Mouse (Mus musculus) midbrain, embryonic 12.5 days (tissue): ENCODE results near the gene Cyp2w1. TPM values are rescaled to one million over a fixed set of nuclear protein-coding genes. Genes with fewer than 3 reads are reported as not detected.

Experiments used
- ATAC-seq: fragments of 200-750 bp; cut with Nextera tagmentation; 2 replicates; pipeline ENCODE4 v1.8.0; 2017; ENCODE audit warnings: low read depth, moderate TSS enrichment, moderate library complexity; ENCODE audit not compliant: low FRiP score
- H3K27ac ChIP-seq: fragments of 300-500 bp; sonication (generic); replicated peaks from 2 replicates; pipeline ENCODE4 v1.5.1; 2016; ENCODE audit warnings: mild to moderate bottlenecking
- H3K27me3 ChIP-seq: fragments of 300-500 bp; sonication (generic); 2 replicates; pipeline ENCODE4 v1.6.1; 2016; ENCODE audit warnings: mild to moderate bottlenecking
- H3K36me3 ChIP-seq: fragments of 300-500 bp; sonication (generic); 2 replicates; pipeline ENCODE4 v1.6.1; 2016
- H3K4me1 ChIP-seq: fragments of 300-500 bp; sonication (generic); 2 replicates; pipeline ENCODE4 v1.6.1; 2016
- H3K4me2 ChIP-seq: fragments of 300-500 bp; sonication (generic); replicated peaks from 2 replicates; pipeline ENCODE4 v1.6.1; 2016; ENCODE audit warnings: mild to moderate bottlenecking, moderate library complexity
- H3K4me3 ChIP-seq: fragments of 300-500 bp; sonication (generic); 2 replicates; pipeline ENCODE4 v1.5.1; 2016; ENCODE audit warnings: mild to moderate bottlenecking
- H3K9ac ChIP-seq: fragments of 300-500 bp; sonication (generic); replicated peaks from 2 replicates; pipeline ENCODE4 v1.6.1; 2016; ENCODE audit warnings: mild to moderate bottlenecking, moderate library complexity
- H3K9me3 ChIP-seq: fragments of 300-500 bp; sonication (generic); 2 replicates; pipeline ENCODE4 v1.6.1; 2016; ENCODE audit warnings: mild to moderate bottlenecking
- WGBS: fragments of 180-500 bp; shearing (Covaris S2); methylation state at CpG from one replicate; pipeline ENCODE4 v1.1.7; 2016; 5-methylcytosine and 5-hydroxymethylcytosine counted together
- polyA plus RNA-seq: library from polyadenylated mRNA; unstranded; fragments of >200 nt; fragmentation: Nextera tagmentation; extraction: Ambion mirVana; gene quantifications from 2 replicates; pipeline ENCODE4 v1.2.1, GENCODE M21; 2016

The Cyp2w1 gene
- polyA plus RNA-seq, 1 experiment from 2014 or later: 0.20 TPM

DNA sequence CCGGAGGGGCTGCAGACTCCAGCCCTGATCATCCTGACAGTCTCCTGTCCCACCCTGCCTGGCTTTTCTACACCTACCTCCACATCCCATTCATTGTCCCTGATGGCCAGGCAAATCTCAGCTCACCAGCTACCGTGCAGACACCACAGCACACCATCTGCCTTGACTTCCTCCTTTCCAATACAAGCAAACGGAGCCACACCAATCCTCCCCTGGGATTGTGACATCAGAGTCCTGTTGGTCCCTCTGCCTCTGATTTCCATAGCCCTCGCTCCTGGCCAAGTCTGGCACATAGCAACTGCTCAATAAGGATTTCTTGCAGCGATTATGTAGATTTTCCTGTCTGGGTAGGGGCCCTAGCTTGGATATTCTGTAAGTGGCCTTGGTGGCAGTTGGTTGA is 1.3 kb upstream of the Cyp2w1 start, which contains the start of gene Cox19:
Gene Cox19, minus strand, starts transcription at position 285 of the 400 bp plus-strand sequence.
- H3K4me2 ChIP-seq: no peak within 1 kb of the TSS
- 60% methylated on average over 5 of the region's 5 CpGs for WGBS
- H3K27ac ChIP-seq: no peak within 1 kb of the TSS
- ATAC-seq: no peak
- no peaks in the 10 kb centered on the region for H3K9me3 ChIP-seq
- no peak within 1 kb of the TSS for H3K9ac ChIP-seq
- H3K4me1 ChIP-seq: peaks cover 9% of the 10 kb centered on the region; the same call in 1 of the 2 replicates
- H3K27me3 ChIP-seq: peaks cover 21% of the 10 kb centered on the region; the same call in 1 of the 2 replicates
- no peaks in the 10 kb centered on the region for H3K36me3 ChIP-seq
- no peak within 1 kb of the TSS for H3K4me3 ChIP-seq

DNA sequence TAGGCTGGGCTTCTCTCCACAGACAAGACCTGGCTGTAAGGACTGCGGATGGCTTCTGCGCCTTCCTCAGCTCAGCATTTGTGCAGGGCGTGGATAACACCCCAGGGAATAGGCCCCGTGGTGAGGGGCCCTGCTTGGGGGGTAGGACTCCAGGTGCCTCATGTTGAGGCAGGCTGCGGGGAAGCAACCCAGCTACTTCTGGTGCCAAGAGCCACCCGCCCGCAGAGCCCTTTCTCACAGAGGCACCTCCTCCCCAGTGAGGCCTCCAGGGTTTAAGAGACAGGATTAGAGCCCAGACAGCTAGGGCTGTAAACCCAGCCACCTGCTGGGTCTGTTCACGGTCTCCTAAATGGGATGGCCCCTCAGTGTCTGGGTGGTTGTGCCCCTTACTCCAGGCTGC is 789 bp upstream of the Cyp2w1 start:
- no peak for ATAC-seq
- Histone ChIP-seq H3K4me1 (peaks cover 9% of the 10 kb centered on the region; the same call in 1 of the 2 replicates), H3K4me2 (no peak overlapping the region), H3K27me3 (peaks cover 16% of the 10 kb centered on the region; the same call in 1 of the 2 replicates), H3K36me3 (no peaks in the 10 kb centered on the region), H3K4me3 (no peak overlapping the region), H3K9me3 (no peaks in the 10 kb centered on the region), H3K9ac (no peak overlapping the region), H3K27ac (no peak overlapping the region)
- 33% methylated on average over 8 of the region's 8 CpGs for WGBS

DNA sequence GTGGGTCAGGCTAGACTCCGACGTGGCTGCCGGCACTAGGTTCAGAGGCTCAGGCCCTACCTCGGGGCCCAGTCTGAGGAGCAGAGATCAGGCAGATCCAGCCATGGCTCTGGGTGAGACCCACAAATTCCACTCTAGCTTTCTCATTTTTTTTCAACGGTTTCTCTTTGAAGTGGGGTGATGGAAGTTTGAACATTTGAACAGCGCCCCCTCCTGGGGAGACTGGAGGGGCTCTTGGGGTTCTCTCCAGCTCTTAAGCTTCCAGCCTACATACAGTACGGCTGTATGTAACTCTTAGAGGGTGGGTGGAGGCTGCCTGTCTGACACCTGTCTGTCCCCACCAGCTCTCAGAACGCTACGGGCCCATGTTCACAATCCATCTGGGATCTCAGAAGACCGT is 1.1 kb downstream of the Cyp2w1 start:
- H3K9ac ChIP-seq: no peak overlapping the region
- no peaks in the 10 kb centered on the region for H3K9me3 ChIP-seq
- H3K27ac ChIP-seq: no peak overlapping the region
- H3K4me2 ChIP-seq: no peak overlapping the region
- H3K4me1 ChIP-seq: peaks cover 9% of the 10 kb centered on the region; the same call in 1 of the 2 replicates
- H3K4me3 ChIP-seq: no peak overlapping the region
- H3K36me3 ChIP-seq: no peaks in the 10 kb centered on the region
- 65% methylated on average over 10 of the region's 10 CpGs for WGBS
- no peak for ATAC-seq
- H3K27me3 ChIP-seq: peaks cover 16% of the 10 kb centered on the region; the same call in 1 of the 2 replicates

DNA sequence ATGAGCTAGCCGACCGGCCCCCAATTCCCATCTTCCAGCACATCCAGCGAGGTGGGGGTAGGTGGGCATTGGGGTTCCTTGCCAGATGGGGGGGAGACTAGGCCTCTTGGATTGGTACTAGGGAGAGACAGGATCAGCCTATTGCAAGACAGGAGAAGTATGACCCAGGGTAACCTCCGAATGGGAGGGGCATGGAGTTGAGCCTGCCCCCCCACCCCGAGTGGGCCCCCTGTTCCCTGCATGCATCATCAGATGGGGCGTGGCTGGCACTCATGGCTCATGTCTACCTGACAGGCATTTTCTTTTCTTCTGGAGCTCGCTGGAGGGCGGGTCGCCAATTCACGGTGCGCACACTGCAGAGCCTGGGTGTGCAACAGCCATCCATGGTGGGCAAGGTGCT is 1.5 kb downstream of the Cyp2w1 start:
- no peak overlapping the region for H3K9ac ChIP-seq
- 83% methylated on average over 11 of the region's 11 CpGs for whole genome bisulfite sequencing
- H3K4me1 ChIP-seq: peaks cover 9% of the 10 kb centered on the region; the same call in 1 of the 2 replicates
- no peak overlapping the region for H3K4me3 ChIP-seq
- H3K27ac ChIP-seq: no peak overlapping the region
- H3K4me2 ChIP-seq: no peak overlapping the region
- peaks cover 16% of the 10 kb centered on the region; the same call in 1 of the 2 replicates for H3K27me3 ChIP-seq
- no peak for ATAC-seq
- no peaks in the 10 kb centered on the region for H3K36me3 ChIP-seq
- H3K9me3 ChIP-seq: no peaks in the 10 kb centered on the region

DNA sequence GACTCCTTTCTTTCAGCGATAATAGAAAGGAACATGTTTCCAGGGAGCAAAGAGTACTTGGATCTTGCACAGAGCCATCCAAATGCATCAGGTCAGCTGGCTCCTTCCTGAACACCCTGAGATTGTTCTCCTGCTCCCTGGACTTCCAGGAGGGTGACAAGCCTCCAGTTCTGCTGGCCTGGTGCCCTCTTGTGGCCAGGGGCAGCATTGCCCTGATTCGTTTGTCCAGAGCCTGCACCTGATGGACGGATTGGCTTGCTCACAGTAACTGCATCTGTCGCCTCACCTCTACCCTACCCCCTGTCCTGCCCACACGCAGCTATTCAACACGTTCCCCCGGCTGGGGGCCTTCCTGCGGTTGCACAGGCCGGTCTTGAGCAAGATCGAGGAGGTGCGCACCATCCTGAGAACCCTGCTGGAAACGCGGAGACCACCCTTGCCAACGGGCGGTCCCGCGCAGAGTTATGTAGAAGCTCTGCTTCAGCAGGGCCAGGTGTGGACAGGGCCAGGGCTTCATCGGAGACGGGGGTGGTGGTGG is 2.9 kb downstream of the Cyp2w1 start:
- no peak for ATAC-seq
- Histone ChIP-seq H3K4me3 (no peak overlapping the region), H3K4me1 (peaks cover 9% of the 10 kb centered on the region; the same call in 1 of the 2 replicates), H3K4me2 (no peak overlapping the region), H3K9me3 (no peaks in the 10 kb centered on the region), H3K27me3 (peaks cover 12% of the 10 kb centered on the region; the same call in 1 of the 2 replicates), H3K9ac (no peak overlapping the region), H3K36me3 (no peaks in the 10 kb centered on the region), H3K27ac (no peak overlapping the region)
- 39% methylated on average over 19 of the region's 19 CpGs for WGBS

DNA sequence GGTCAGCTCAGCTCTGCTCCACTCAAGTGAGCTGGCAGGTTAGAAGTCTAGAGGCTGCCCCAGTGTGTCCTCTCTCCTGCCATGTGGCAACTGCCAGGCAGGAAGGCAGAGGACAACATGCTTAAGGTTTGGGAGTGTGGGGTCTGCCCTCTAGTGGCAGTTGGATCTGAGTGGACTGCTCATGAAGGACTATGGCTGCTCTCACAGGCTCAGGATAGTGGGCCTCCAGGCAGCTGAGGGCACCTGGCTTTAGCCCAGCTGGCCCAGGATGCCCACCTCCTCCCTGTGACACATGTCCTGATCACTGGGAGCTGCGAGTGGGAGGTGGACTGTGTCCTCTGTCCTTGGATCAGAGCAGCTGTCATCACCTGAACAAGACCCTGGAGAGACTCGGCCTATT is 6.2 kb downstream of the Cyp2w1 start:
- no peaks in the 10 kb centered on the region for H3K4me1 ChIP-seq
- WGBS: 90% methylated on average over 2 of the region's 2 CpGs
- no peaks in the 10 kb centered on the region for H3K9me3 ChIP-seq
- H3K36me3 ChIP-seq: 0 out of 2 replicates have a peak, but pooled peaks cover 9% of the 10 kb centered on the region
- H3K27ac ChIP-seq: no peak overlapping the region
- no peaks in the 10 kb centered on the region for H3K27me3 ChIP-seq
- H3K4me3 ChIP-seq: no peak overlapping the region
- no peak overlapping the region for H3K4me2 ChIP-seq
- no peak overlapping the region for H3K9ac ChIP-seq
- no peak for ATAC-seq

DNA sequence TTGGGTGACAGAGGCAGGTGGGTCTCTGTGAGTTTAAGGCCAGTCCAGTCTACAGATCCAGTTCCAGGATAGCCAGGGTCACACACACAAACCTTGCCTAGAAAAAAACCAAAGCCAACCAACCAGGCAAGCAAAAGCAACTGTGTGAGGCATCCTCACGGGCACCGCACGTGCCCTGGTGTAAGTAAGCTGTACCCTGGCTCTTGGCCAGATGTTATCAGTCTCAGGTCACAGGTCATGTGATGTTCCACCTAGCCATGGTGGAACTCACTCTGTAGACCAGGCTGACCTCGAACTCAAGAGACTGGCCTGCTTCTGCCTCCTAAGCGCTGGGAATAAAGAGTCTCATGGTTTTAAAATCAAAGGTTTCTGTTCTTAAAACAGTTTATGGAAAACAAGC is 6.8 kb downstream of the Cyp2w1 start:
- H3K27ac ChIP-seq: no peak overlapping the region
- ATAC-seq: no peak

DNA sequence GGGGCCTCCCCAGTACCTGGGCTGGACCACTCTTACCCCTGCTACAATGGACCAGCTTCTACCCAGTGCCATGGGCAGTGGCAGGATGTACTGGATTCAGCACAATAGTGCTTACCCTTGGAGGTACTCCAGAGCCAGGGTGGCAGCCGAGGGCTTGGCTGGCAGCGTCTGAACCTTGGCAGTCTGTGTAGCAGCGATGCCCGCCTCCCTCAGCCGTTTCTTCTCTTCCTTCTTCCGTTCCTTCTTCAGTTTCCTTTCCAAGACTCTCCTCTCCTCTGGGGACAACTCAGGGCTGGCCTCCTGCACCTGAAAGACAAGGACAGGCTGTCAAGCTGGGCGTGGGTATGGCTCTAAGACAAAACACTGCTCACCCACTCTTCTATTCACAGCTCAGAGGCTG is 11.4 kb downstream of the Cyp2w1 start:
- no peak overlapping the region for H3K27ac ChIP-seq
- no peaks in the 10 kb centered on the region for H3K9me3 ChIP-seq
- ATAC-seq: no peak
- no peak overlapping the region for H3K4me3 ChIP-seq
- H3K4me1 ChIP-seq: peaks cover 12% of the 10 kb centered on the region
- 75% methylated on average over 7 of the region's 7 CpGs for WGBS
- H3K4me2 ChIP-seq: no peak overlapping the region
- no peak overlapping the region for H3K9ac ChIP-seq
- H3K36me3 ChIP-seq: 0 out of 2 replicates have a peak, but pooled peaks cover 10% of the 10 kb centered on the region
- no peaks in the 10 kb centered on the region for H3K27me3 ChIP-seq

More for the DNA sequence above, 6.8 kb downstream of the Cyp2w1 start:
- 95% methylated on average over 5 of the region's 5 CpGs for WGBS
- H3K9ac ChIP-seq: no peak overlapping the region
- no peak overlapping the region for H3K4me2 ChIP-seq
- no peaks in the 10 kb centered on the region for H3K9me3 ChIP-seq
- H3K4me3 ChIP-seq: no peak overlapping the region
- H3K36me3 ChIP-seq: 0 out of 2 replicates have a peak, but pooled peaks cover 10% of the 10 kb centered on the region
- H3K27me3 ChIP-seq: no peaks in the 10 kb centered on the region
- H3K4me1 ChIP-seq: no peaks in the 10 kb centered on the region

DNA sequence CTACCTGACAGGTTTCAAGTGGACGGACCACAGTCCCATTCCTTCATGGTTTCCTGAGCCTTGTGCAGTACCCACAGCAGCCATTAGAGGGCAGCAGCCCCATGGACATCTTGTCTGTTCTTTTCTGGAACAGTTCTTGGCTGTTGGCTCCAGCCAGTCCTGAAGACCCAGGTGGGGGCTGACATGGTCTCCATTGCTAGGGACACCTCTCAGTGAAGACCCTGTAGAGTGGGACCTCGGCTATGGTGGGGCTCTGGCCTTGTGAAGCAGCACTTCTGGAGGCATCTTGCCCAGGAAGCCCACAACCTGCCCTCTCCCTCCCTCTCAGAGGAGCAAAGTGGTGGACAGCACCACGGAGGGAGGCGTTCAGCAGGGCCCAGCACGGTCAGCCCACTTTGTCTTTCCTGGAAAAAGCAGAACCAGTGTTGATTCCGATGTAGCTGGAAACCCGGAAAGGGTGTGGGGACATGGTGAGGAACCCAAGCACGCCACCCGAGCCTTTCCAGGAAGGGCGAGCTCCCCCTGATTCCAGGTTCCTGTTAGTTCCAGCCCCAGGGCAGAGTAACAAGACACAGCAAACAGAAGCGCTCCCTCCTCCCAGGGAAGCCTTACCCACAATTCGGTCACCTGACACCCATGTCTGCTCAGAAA is 12.0 kb downstream of the Cyp2w1 start:
- peak; percentile 34; the same call in 1 of the 2 replicates for ATAC-seq
- H3K9ac ChIP-seq: no peak overlapping the region

DNA sequence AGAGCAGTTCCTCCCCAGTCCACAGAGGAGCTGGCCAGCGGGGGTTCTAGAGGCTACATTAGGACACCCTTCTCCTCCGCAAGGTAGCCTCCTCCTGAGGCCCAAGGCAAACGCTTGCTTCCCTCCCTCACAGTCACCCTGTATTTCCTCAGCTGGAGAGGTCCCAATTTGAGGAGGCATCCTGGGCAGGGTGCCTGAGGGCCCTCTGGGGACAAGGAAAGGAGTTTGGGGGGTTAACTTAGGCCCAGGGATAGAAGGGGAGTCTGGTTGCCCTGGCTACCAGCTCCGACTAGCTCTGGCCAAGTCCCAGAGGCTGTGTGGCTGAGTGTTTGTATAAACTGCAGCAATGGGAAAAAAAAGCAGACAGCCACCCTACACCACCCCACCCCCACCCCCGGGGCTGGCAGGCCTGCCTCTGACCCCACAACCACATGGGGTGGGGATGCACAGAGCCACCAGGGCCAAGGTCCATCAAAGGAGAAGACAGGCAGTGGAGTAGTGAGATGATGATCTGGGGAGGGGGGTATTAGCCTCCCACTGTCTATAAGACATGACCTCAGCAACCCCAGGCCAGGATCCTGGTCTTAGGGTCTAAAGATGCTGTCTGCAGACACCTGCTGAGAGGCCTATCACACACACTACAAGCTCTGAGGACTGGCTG is 12.6 kb downstream of the Cyp2w1 start:
- Histone ChIP-seq H3K27me3 (no peaks in the 10 kb centered on the region), H3K36me3 (0 out of 2 replicates have a peak, but pooled peaks cover 10% of the 10 kb centered on the region), H3K4me1 (peaks cover 12% of the 10 kb centered on the region), H3K4me2 (no peak overlapping the region), H3K9ac (no peak overlapping the region), H3K27ac (0 out of 2 replicates have a peak overlapping the region, but pooled peaks have one; percentile 30), H3K4me3 (no peak overlapping the region), H3K9me3 (no peaks in the 10 kb centered on the region)
- 29% methylated on average over 5 of the region's 5 CpGs for WGBS
- 0 out of 2 replicates have a peak, but pooled peaks have one; percentile 12 for ATAC-seq

More for the DNA sequence above, 12.0 kb downstream of the Cyp2w1 start:
- Histone ChIP-seq H3K36me3 (0 out of 2 replicates have a peak, but pooled peaks cover 10% of the 10 kb centered on the region), H3K27ac (no peak overlapping the region), H3K4me2 (no peak overlapping the region), H3K4me3 (no peak overlapping the region), H3K4me1 (peaks cover 12% of the 10 kb centered on the region), H3K9me3 (no peaks in the 10 kb centered on the region), H3K27me3 (no peaks in the 10 kb centered on the region)
- 39% methylated on average over 12 of the region's 12 CpGs for WGBS

DNA sequence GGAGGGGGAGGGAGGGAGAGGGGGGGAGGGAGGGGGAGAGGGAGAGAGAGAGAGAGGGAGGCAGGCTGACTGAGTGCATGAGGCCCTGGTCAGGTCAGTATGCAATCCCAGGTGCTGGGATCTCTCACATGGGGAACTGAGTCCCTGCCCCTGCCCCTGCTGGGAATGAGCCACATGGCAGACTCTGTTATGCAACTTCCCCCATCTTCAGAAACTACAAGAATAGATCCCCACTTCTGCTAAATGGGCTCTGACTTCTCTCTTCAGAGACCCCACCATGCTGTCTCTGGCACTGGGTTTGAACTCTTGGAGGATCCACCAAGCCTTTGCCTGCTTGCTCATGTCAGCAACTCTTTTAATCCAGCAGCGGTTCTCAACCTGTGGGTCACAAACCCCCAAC is 13.4 kb downstream of the Cyp2w1 start:
- H3K36me3 ChIP-seq: 0 out of 2 replicates have a peak, but pooled peaks cover 10% of the 10 kb centered on the region
- no peak overlapping the region for H3K9ac ChIP-seq
- WGBS: 91% methylated on average over 1 of the region's 1 CpGs
- no peak overlapping the region for H3K4me3 ChIP-seq
- H3K27ac ChIP-seq: no peak overlapping the region
- H3K4me1 ChIP-seq: peaks cover 15% of the 10 kb centered on the region
- ATAC-seq: no peak
- H3K4me2 ChIP-seq: no peak overlapping the region
- H3K27me3 ChIP-seq: no peaks in the 10 kb centered on the region
- H3K9me3 ChIP-seq: no peaks in the 10 kb centered on the region

DNA sequence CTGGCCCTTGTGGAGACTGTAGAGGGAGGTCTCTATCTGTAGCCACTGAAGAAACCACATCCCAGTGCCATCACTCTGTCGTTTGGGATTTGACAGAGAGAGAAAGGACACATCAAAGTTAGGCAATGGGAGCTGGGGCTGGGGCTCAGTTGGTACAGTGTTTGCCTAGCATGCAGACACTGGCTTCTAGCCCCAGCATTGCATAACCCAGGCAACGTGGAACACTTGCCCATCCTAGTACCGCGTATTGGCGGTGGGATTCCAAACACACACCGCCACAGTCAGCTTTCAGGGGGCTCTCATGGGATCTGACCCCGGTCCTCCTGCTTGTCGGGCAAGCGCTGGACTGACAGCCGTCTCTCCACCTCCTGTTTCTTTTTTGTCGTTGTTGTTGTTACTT is 14.1 kb downstream of the Cyp2w1 start:
- H3K27ac ChIP-seq: no peak overlapping the region
- peaks cover 21% of the 10 kb centered on the region for H3K4me1 ChIP-seq
- 0 out of 2 replicates have a peak, but pooled peaks cover 10% of the 10 kb centered on the region for H3K36me3 ChIP-seq
- H3K4me3 ChIP-seq: no peak overlapping the region
- WGBS: 77% methylated on average over 11 of the region's 11 CpGs
- H3K9me3 ChIP-seq: no peaks in the 10 kb centered on the region
- no peaks in the 10 kb centered on the region for H3K27me3 ChIP-seq
- ATAC-seq: no peak
- no peak overlapping the region for H3K4me2 ChIP-seq
- H3K9ac ChIP-seq: no peak overlapping the region
